Mouse (Mus musculus) embryonic facial prominence, embryonic 11.5 days (tissue): Measurements from ENCODE around the gene Tjp2. TPM values are rescaled to one million over a fixed set of nuclear protein-coding genes. Genes with fewer than 3 reads are reported as not detected.

Source experiments
- ATAC-seq: fragments of 200-750 bp; cut with Nextera tagmentation; replicated peaks from 2 replicates; pipeline ENCODE4 v1.8.0; 2017; ENCODE audit warnings: low read depth; ENCODE audit not compliant: insufficient number of reproducible peaks, low FRiP score, low TSS enrichment
- DNase-seq: peaks from one replicate; pipeline ENCODE4 v3.0.0-alpha.2; 2015; ENCODE audit warnings: low spot score
- H3K27ac ChIP-seq: fragments of 300-500 bp; sonication (generic); replicated peaks from 2 replicates; pipeline ENCODE4 v1.5.1; 2014; ENCODE audit warnings: mild to moderate bottlenecking, low read depth, low read length, control low read depth
- H3K27me3 ChIP-seq: fragments of 300-500 bp; sonication (generic); 2 replicates; pipeline ENCODE4 v1.6.1; 2014; ENCODE audit warnings: mild to moderate bottlenecking, low read length, moderate library complexity, mixed read lengths; ENCODE audit not compliant: control insufficient read depth, insufficient read depth
- H3K36me3 ChIP-seq: fragments of 300-500 bp; sonication (generic); replicated peaks from 2 replicates; pipeline ENCODE4 v1.6.1; 2014; ENCODE audit warnings: low read depth, mild to moderate bottlenecking, low read length, moderate library complexity, mixed read lengths; ENCODE audit not compliant: control insufficient read depth, insufficient read depth
- H3K4me1 ChIP-seq: fragments of 300-500 bp; sonication (generic); 2 replicates; pipeline ENCODE4 v1.6.1; 2014; ENCODE audit warnings: low read length, mixed read lengths; ENCODE audit not compliant: control insufficient read depth, insufficient read depth
- H3K4me2 ChIP-seq: fragments of 300-500 bp; sonication (generic); 2 replicates; pipeline ENCODE4 v1.6.1; 2014; ENCODE audit warnings: low read depth, mild to moderate bottlenecking, control low read depth, low read length, moderate library complexity
- H3K4me3 ChIP-seq: fragments of 300-500 bp; sonication (generic); 2 replicates; pipeline ENCODE4 v1.5.1; 2014; ENCODE audit warnings: low read depth, low read length, control low read depth
- H3K9ac ChIP-seq: fragments of 300-500 bp; sonication (generic); replicated peaks from 2 replicates; pipeline ENCODE4 v1.6.1; 2014; ENCODE audit warnings: mild to moderate bottlenecking, control low read depth, low read length
- H3K9me3 ChIP-seq: fragments of 300-500 bp; sonication (generic); replicated peaks from 2 replicates; pipeline ENCODE4 v1.6.1; 2016; ENCODE audit warnings: mild to moderate bottlenecking, low read length, inconsistent platforms, mixed read lengths; ENCODE audit not compliant: control insufficient read depth
- WGBS: fragments of 180-500 bp; shearing (Covaris S2); extraction: QIAGEN DNeasy Blood & Tissue Kit; methylation state at CpG from one replicate; pipeline ENCODE4 v1.1.7; 2014; 5-methylcytosine and 5-hydroxymethylcytosine counted together
- polyA plus RNA-seq: library from polyadenylated mRNA; unstranded; fragments of >200 nt; fragmentation: Nextera tagmentation; extraction: Ambion mirVana; gene quantifications from 2 replicates; pipeline ENCODE4 v1.2.1, GENCODE M21; 2014

The Tjp2 gene
- polyA plus RNA-seq, 1 experiment from 2014 or later: 22.4 TPM

GRCm38 (mm10) chr19:24058851-24059250 is 166.0 kb downstream of the Tjp2 start:
- H3K27ac ChIP-seq: no peak overlapping the region
- no peak overlapping the region for H3K4me2 ChIP-seq
- no peaks in the 10 kb centered on the region for H3K4me1 ChIP-seq
- DNase-seq: no peak
- WGBS: 82% methylated on average over 8 of the region's 8 CpGs
- H3K4me3 ChIP-seq: no peak overlapping the region
- H3K36me3 ChIP-seq: no peaks in the 10 kb centered on the region
- no peaks in the 10 kb centered on the region for H3K9me3 ChIP-seq
- H3K27me3 ChIP-seq: no peaks in the 10 kb centered on the region
- ATAC-seq: no peak
- H3K9ac ChIP-seq: no peak overlapping the region

GRCm38 (mm10) chr19:24058021-24058420 is 166.8 kb downstream of the Tjp2 start:
- no peak overlapping the region for H3K27ac ChIP-seq
- H3K27me3 ChIP-seq: no peaks in the 10 kb centered on the region
- no peak overlapping the region for H3K9ac ChIP-seq
- H3K9me3 ChIP-seq: no peaks in the 10 kb centered on the region
- no peaks in the 10 kb centered on the region for H3K4me1 ChIP-seq
- no peaks in the 10 kb centered on the region for H3K36me3 ChIP-seq
- ATAC-seq: no peak
- no peak for DNase-seq
- WGBS: 88% methylated on average over 5 of the region's 5 CpGs
- H3K4me3 ChIP-seq: no peak overlapping the region
- H3K4me2 ChIP-seq: no peak overlapping the region

GRCm38 (mm10) chr19:24056880-24057279 is 167.9 kb downstream of the Tjp2 start:
- no peak overlapping the region for H3K4me2 ChIP-seq
- WGBS: 98% methylated on average over 1 of the region's 1 CpGs
- ATAC-seq: no peak
- no peak overlapping the region for H3K4me3 ChIP-seq
- no peak overlapping the region for H3K9ac ChIP-seq
- no peak for DNase-seq
- no peaks in the 10 kb centered on the region for H3K4me1 ChIP-seq
- no peaks in the 10 kb centered on the region for H3K36me3 ChIP-seq
- H3K9me3 ChIP-seq: no peaks in the 10 kb centered on the region
- no peak overlapping the region for H3K27ac ChIP-seq
- H3K27me3 ChIP-seq: no peaks in the 10 kb centered on the region

GRCm38 (mm10) chr19:24054904-24055303 is 169.9 kb downstream of the Tjp2 start:
- H3K27ac ChIP-seq: no peak overlapping the region
- no peak for ATAC-seq
- H3K4me3 ChIP-seq: no peak overlapping the region
- no peaks in the 10 kb centered on the region for H3K9me3 ChIP-seq
- DNase-seq: no peak
- H3K9ac ChIP-seq: no peak overlapping the region
- H3K4me1 ChIP-seq: no peaks in the 10 kb centered on the region
- no peaks in the 10 kb centered on the region for H3K27me3 ChIP-seq
- H3K36me3 ChIP-seq: no peaks in the 10 kb centered on the region
- H3K4me2 ChIP-seq: no peak overlapping the region
- 69% methylated on average over 2 of the region's 2 CpGs for WGBS

GRCm38 (mm10) chr19:24054265-24054664 is 170.6 kb downstream of the Tjp2 start:
- DNase-seq (no peak), ATAC-seq (no peak)
- Histone ChIP-seq H3K4me1 (no peaks in the 10 kb centered on the region), H3K27me3 (no peaks in the 10 kb centered on the region), H3K4me3 (no peak overlapping the region), H3K36me3 (no peaks in the 10 kb centered on the region), H3K4me2 (no peak overlapping the region), H3K9ac (no peak overlapping the region), H3K9me3 (no peaks in the 10 kb centered on the region), H3K27ac (no peak overlapping the region)
- WGBS: 72% methylated on average over 5 of the region's 5 CpGs

- no peaks in the 10 kb centered on the region for H3K27me3 ChIP-seq
- no peak overlapping the region for H3K27ac ChIP-seq
- no peak for DNase-seq
- no peak overlapping the region for H3K9ac ChIP-seq
- H3K4me1 ChIP-seq: no peaks in the 10 kb centered on the region
- no peak overlapping the region for H3K4me2 ChIP-seq
- WGBS: 51% methylated on average over 2 of the region's 2 CpGs
- no peaks in the 10 kb centered on the region for H3K36me3 ChIP-seq
- H3K9me3 ChIP-seq: no peaks in the 10 kb centered on the region
- no peak overlapping the region for H3K4me3 ChIP-seq
- no peak for ATAC-seq
Observed at GRCm38 (mm10) chr19:24050514-24050913, 174.3 kb downstream of the Tjp2 start.

- Histone ChIP-seq H3K4me2 (no peak overlapping the region), H3K4me1 (no peaks in the 10 kb centered on the region), H3K27me3 (no peaks in the 10 kb centered on the region), H3K36me3 (no peaks in the 10 kb centered on the region), H3K4me3 (no peak overlapping the region), H3K27ac (no peak overlapping the region), H3K9ac (no peak overlapping the region), H3K9me3 (no peaks in the 10 kb centered on the region)
- WGBS: 85% methylated on average over 3 of the region's 3 CpGs
- no peak for DNase-seq
- no peak for ATAC-seq
Observed at GRCm38 (mm10) chr19:24049329-24049728, 175.5 kb downstream of the Tjp2 start.

GRCm38 (mm10) chr19:24046395-24046993 is 178.3 kb downstream of the Tjp2 start:
- Histone ChIP-seq H3K4me3 (no peak overlapping the region), H3K9me3 (no peaks in the 10 kb centered on the region), H3K4me1 (no peaks in the 10 kb centered on the region), H3K36me3 (no peaks in the 10 kb centered on the region), H3K4me2 (no peak overlapping the region), H3K27ac (no peak overlapping the region), H3K9ac (no peak overlapping the region), H3K27me3 (no peaks in the 10 kb centered on the region)
- 89% methylated on average over 10 of the region's 10 CpGs for WGBS
- DNase-seq (no peak), ATAC-seq (no peak)
